Mouse (Mus musculus) erythroblast, embryonic 14.5 days (primary cell): ENCODE results near the gene Mdm4.

ENCODE experiments used
- GATA1 ChIP-seq: IDR thresholded peaks from 2 replicates; pipeline ENCODE4 v1.6.1; 2012; ENCODE audit warnings: low read length, inconsistent platforms, mixed read lengths
- TAL1 ChIP-seq: IDR thresholded peaks from 3 replicates; pipeline ENCODE4 v1.6.1; 2012; ENCODE audit warnings: low read length, inconsistent platforms, mixed read lengths

GRCm38 (mm10) chr1:133020137-133020894, 10.0 kb downstream of the Mdm4 start:
- no peak for TF ChIP-seq GATA1
- no peak for TF ChIP-seq TAL1
